10 mouse cellular contexts compared by ENCODE assay signal in genomic region chr5:64360147-64360875, GRCm38 (mm10).
A peak's percentile ranks its signal among the peaks of the same experiment; 100 is the strongest.
DNase-seq lines count a peak whose midpoint lies in the region; ATAC-seq and TF ChIP-seq lines count a peak whose summit lies in the region.
"Had no signal": no experiment of that assay in that cellular context is flagged by ENCODE, and none has a peak within 500 bp of the region (broad histone marks: within the 10 kb centered on the region; RNA-seq: fewer than 3 reads in every experiment).

No protein-coding gene starts in this region.

- no peaks in the 10 kb centered on the region for H3K27me3 ChIP-seq in heart, embryonic 10.5 days (ENCODE audit: insufficient read depth, poor library complexity, severe bottlenecking)
- H3K27me3 ChIP-seq in midbrain, postnatal 0 days (ENCODE audit: insufficient read depth, low read length) = no peaks in the 10 kb centered on the region

- peaks cover 38% of the 10 kb centered on the region for H3K4me1 ChIP-seq in heart, embryonic 10.5 days
- no peaks in the 10 kb centered on the region for H3K4me1 ChIP-seq in midbrain, postnatal 0 days (ENCODE audit: insufficient read depth, low read length)

- peak; percentile 99 for ATAC-seq in CD4-positive, CD25-positive, alpha-beta regulatory T cell, adult 4 months
- peak; percentile 59; a peak in 1 of 4 replicates for ATAC-seq in hematopoietic stem cell, adult 5-6 weeks (replicated peaks in 1 of 2; ENCODE audit: insufficient read depth in 1 of 2, low FRiP score in 2 of 2, low TSS enrichment in 1 of 2, low read depth in 1 of 2, poor library complexity in 2 of 2, severe bottlenecking in 2 of 2)
- 0 out of 2 replicates have a peak, but pooled peaks have one; percentile 36 for ATAC-seq in megakaryocyte-erythroid progenitor cell, adult 5-6 weeks (replicated peaks; ENCODE audit: low FRiP score, low TSS enrichment, poor library complexity, severe bottlenecking)
- no peak for ATAC-seq in cerebellum, adult (ENCODE audit: insufficient number of reproducible peaks, low FRiP score, low TSS enrichment)
- no peak for ATAC-seq in midbrain, postnatal 0 days (ENCODE audit: low FRiP score)

- DNase-seq in heart, embryonic 10.5 days (ENCODE audit: low spot score) = no peak
- DNase-seq in heart, postnatal 4 days = no peak
- no peak for DNase-seq in midbrain, postnatal 0 days (ENCODE audit: low spot score)
- no peak for DNase-seq in gastrocnemius, postnatal 36 days
- DNase-seq: right cerebral cortex, postnatal 4 days had no signal

- no peak overlapping the region for H3K4me2 ChIP-seq in midbrain, postnatal 0 days (ENCODE audit: low read depth, low read length, poor library complexity, severe bottlenecking)

- H3K9me3 ChIP-seq in heart, embryonic 10.5 days = no peaks in the 10 kb centered on the region
- H3K9me3 ChIP-seq in midbrain, postnatal 0 days (ENCODE audit: low read length) = no peaks in the 10 kb centered on the region

- intact Hi-C loops in gastrocnemius, postnatal 36 days (cut with DNase I) = no loop called here

- 76% methylated on average over 8 of the region's 8 CpGs for WGBS in heart, embryonic 10.5 days
- 83% methylated on average over 8 of the region's 8 CpGs for WGBS in midbrain, postnatal 0 days

- no peak overlapping the region for H3K9ac ChIP-seq in midbrain, postnatal 0 days (replicated peaks; ENCODE audit: low read length, poor library complexity, severe bottlenecking)

- no peak overlapping the region for H3K4me3 ChIP-seq in heart, embryonic 10.5 days
- H3K4me3 ChIP-seq in midbrain, postnatal 0 days (ENCODE audit: low read depth, low read length) = no peak overlapping the region

- no peak for TF ChIP-seq CTCF in midbrain, postnatal 0 days (IDR thresholded peaks at IDR 0.05)

- H3K27ac ChIP-seq in heart, embryonic 10.5 days = peak overlapping the region; percentile 62; the same call in 1 of the 2 replicates
- no peak overlapping the region for H3K27ac ChIP-seq in midbrain, postnatal 0 days (ENCODE audit: low read depth, low read length)
- H3K27ac ChIP-seq: kidney, postnatal 0 days had no signal

- H3K36me3 ChIP-seq in heart, embryonic 10.5 days = no peaks in the 10 kb centered on the region
- H3K36me3 ChIP-seq in midbrain, postnatal 0 days (ENCODE audit: insufficient read depth, low read length) = no peaks in the 10 kb centered on the region

Comparison
In these comparisons a context has a peak if more than half of its experiments do, and no peak if none do; other contexts are left out.
1. ATAC-seq: peak in CD4-positive, CD25-positive, alpha-beta regulatory T cell, adult 4 months (single experiment), hematopoietic stem cell, adult 5-6 weeks (2 of 2) and megakaryocyte-erythroid progenitor cell, adult 5-6 weeks (single experiment); none in cerebellum, adult (single experiment) and midbrain, postnatal 0 days (single experiment).